Mouse (Mus musculus): ENCODE data around the gene Scaf4. TPM values are rescaled to one million over a fixed set of nuclear protein-coding genes. Genes with fewer than 3 reads are reported as not detected.

The Scaf4 gene
- total RNA-seq (2021) = 10 to 100 TPM; 37.4 to 50.4 TPM
- long read RNA-seq, experiment 1, partial matches to known transcripts = 7 of 16 reads
- long read RNA-seq, experiment 1, other reads (novel, unspliced or antisense) = 9 of 16 reads
- long read RNA-seq, experiment 2, partial matches to known transcripts = 2 of 5 reads
- long read RNA-seq, experiment 2, other reads (novel, unspliced or antisense) = 3 of 5 reads

DNA sequence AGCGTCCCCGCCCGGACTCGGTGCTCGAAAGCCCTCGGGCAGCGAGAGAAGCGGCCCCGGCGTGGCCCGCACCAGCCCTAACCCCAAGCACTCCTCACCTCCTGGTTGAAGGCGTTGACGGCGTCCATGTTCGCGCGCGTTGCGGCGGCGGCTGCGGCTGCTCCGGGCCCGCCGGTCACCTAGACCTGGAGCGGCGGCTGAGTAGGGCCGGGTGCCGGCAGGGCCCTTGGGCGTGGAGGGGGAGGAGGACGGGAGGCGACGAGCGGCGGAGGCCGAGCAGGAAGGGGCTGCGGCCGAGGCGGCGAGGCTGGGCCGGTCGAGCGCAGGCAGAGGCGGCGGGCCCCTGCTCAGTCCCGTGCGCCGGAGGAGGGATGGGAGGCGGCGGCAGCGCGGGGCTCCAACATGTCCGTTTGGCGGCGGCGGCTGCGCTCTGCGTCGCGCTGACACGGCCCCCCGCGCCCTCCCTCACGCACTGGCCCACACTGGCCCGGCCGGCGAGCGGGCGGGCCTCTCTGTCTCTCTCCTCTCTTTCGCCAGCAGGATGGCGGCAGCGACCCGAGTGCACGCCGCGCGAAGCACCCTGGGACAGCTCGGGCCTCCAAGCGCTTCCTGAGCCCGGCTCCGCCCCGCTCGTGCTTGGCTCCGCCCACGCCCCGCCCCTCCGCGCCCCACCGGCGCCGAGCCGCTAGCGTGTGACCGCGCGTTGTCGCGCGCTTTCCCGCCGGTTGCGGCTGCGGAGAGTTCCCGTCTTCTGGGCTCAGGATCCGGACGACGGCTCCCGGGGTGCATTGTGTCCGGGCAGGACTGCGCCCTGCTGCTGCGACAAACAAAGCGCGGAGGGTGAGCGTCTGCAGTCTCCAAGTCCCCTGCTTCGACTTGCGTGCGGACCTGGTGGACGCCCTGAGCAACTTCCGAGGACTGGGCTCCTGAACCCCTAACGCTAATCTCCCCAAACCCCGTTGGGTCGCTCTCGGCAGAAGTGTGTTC lies at the start of gene Scaf4:
Gene Scaf4 (minus strand): TSS at position 599 of the 987 bp plus-strand sequence.
- peak; percentile 98 for DNase-seq

DNA sequence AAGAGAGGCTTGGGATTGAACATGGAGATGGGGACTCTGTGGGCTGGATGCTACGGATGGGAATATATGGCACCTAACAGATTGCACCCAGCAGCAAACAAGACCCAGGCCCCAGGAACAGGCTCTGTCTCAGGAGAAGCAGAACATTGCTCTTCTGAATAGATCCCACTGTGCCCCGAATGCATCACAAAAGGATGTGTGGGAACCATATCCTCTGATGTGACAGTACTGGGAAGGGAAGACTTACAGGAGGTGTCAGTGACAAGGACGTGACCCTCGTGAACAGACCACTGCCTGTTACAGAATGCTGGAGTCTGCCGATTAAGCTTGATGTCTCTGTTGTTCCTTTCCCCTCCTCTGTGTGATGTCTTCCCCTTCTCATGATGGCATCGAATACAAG lies 48.2 kb upstream of the Scaf4 start:
- no peak for DNase-seq

DNA sequence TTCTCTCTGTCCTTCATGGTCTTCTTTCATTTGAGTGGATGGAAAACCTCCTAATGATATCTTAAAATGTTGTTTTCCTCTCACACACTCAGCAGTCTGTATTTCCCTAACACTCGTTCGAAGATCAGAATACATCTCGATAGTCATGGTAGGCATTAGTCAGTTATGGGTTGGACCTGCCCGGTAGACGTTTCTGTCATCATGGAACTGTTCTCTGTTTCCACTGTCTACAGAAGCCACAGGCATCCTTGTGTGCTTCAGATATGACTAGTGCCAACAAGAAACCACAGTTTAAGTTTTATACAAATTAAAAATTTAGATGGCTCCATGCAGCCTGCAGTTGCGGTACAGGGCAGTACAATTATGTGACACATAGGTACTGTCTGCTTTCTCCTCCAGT lies 46.7 kb upstream of the Scaf4 start:
- no peak for DNase-seq

DNA sequence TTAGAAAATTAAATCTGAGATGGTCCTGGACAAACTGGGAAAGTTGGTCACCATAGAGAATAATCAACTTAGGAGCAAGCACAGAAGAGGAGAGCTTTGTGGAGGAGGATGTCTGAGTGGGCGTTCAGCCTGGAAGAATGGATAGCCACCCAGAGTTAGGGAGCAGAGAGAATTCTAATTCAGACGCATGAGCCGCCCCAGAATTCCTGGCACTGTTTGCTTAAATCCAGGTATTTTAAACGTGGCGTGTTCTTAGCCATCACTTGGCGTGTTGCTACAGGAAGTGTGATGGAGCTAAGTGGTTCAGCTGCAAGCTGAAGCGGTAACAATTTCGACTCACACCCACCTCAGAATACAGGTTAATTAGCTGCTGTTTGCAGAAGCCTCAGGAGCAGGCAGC lies 45.2 kb upstream of the Scaf4 start:
- no peak for DNase-seq

GRCm38 (mm10) chr16:90322850-90323528 lies 38.7 kb upstream of the Scaf4 start:
- peak; percentile 95 for DNase-seq

DNA sequence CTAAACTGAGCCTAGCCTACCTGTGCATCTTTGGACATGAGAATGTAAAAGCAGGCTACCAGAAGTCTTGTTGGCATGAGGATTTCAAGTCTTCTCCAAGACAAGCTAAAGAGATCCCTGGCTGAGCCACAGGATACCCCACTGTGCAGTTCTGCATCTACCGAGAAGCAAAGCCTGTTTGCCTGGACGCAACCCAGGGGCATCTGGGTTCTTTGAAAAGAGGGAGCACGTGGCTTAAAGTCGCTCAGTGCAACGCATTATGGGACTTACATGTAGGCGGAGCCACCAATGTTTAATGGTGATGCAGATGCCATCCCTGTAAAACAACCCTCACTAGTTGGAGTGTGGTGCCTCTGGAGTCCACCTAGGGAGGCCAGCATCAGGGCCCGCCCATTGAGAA lies 35.0 kb upstream of the Scaf4 start:
- DNase-seq = no peak

DNA sequence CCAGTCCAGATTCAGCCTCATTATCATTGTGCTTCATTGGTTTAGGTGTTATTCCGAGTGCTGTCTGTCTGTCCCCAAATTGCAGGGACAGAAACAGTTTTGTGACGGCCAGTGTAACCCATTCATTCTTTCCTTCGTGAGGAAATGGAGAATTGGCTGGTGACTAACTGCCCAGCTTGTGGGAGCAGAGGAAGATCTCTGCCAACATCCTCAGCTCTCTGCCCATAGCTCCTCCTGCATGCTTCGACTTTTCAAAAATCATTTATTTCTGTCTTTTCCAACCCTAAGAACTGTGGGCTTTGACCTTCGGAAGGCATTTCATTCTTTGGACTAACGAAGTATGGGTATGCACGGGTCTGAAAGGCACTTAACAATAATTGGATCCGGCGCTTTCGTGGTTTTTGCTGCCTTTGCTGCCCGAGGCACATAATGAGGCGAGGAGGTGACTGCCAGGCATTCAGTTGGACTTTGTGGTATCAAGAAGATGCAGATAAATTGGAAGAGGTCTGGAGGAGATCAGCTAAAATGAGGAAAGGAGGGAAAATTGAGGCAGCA lies 34.1 kb upstream of the Scaf4 start:
- DNase-seq = no peak

GRCm38 (mm10) chr16:90317777-90318176 lies 33.5 kb upstream of the Scaf4 start:
- no peak for DNase-seq

DNA sequence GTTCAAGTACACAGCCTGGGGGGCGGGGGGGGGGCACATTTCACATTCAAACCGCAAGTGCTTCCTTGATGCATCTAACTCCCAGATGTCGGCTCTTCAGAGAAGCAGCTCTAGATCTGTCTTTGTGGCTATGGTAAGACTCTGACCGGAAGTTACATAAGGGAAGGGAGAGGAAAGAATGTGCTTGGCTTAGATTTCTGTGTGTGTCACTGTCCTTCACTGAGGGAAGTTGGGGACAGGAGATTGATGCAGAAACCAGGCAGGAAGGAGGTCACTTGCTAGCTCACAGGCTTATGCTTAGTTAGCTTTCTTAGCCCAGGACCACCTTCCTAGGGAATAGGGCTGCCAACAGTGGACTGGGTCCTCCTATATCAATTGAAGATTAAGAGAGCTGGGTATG lies 31.6 kb upstream of the Scaf4 start:
- no peak for DNase-seq

DNA sequence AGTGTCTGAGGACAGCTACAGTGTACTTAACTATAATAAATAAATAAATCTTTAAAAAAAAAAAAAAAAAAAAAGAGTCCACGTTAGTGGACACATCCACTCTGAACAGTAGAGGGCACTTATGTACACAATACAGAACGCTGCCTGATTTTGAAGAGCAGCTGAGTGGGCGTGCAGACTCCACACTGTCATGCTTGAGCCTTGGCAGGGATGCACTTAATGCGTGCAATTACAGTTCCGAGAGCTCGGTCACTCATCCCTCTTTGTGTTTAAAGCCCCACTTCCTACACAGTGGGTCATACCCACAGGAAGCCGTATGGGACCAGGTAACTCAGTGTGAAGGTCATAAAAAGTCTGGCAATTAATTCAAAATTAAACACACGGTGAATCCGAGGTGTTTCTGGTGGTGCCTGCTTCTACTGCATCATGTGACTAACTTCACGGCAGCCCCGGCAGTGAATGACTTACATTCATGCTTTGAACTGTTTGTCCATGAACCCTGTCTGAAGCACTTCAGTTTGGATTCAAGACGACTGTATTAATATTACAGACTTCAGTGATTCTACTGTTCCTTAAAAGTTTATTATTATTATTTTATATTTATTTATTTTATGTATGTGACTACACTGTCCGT lies 28.3 kb upstream of the Scaf4 start:
- peak; percentile 11 for DNase-seq

GRCm38 (mm10) chr16:90310488-90311135 lies 26.3 kb upstream of the Scaf4 start:
- no peak for DNase-seq

DNA sequence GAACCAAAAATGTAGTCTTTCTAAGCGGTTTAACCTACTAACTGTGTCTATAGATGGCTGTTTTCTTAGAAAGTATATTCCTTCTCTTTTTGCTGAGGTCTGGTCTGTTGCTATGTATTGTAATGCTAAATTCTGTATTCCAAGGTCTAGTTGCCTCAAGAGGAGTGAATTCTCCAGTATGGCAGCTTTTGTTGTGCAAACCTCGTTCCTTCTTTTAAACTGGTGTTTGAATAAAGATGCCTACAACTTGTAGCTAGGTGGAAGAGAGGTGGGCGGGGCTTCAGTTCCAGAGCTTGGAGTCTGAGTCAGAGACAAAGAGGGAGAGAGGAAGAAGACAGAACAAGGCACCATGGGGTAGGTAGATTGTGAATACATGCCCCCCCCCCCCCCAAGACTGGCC lies 25.5 kb upstream of the Scaf4 start:
- DNase-seq = no peak

- DNase-seq = no peak
These were observed 19.6 kb upstream of the Scaf4 start for GRCm38 (mm10) chr16:90303988-90304299.

GRCm38 (mm10) chr16:90303286-90303987 lies 19.1 kb upstream of the Scaf4 start:
- no peak for DNase-seq

DNA sequence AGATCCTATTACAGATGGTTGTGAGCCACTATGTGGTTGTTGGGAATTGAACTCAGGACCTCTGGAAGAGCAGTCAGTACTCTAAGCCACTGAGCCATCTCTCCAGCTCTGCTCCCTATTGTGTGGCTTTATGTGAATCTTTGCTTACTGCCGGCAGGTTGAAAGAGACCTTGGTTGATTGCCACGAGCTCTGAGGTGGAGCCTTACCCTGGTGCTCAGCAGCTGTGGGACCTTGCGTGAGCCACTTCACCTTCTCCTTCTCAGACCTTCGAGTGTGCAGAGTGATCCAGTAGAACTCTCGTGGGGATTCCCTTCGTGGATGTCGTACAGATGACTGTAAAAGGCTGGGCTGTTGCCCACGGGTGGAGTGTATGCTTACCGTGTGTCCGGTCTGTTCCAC lies 17.4 kb upstream of the Scaf4 start:
- DNase-seq = no peak

- DNase-seq = no peak
These were observed 16.6 kb upstream of the Scaf4 start for GRCm38 (mm10) chr16:90300896-90301295.

DNA sequence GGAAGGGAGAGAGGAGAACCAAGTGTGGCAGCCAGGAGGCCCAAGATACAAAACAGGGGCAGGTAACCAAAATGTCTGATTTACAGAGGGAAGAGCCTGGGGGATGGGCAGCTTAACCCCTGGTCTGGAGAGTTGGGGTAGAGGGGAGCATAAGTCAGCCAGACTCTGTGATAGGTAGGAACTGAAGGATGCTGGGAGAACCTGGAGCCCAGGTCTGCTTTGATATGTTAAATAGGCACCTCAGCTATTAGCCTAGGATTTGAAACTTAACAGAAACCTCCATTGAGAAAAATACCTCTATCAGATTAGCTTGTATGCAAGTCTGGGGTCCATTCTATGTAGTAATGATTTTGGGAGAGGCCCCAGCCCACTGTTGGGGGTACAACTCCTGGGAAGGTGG lies 15.3 kb upstream of the Scaf4 start:
- DNase-seq = no peak

DNA sequence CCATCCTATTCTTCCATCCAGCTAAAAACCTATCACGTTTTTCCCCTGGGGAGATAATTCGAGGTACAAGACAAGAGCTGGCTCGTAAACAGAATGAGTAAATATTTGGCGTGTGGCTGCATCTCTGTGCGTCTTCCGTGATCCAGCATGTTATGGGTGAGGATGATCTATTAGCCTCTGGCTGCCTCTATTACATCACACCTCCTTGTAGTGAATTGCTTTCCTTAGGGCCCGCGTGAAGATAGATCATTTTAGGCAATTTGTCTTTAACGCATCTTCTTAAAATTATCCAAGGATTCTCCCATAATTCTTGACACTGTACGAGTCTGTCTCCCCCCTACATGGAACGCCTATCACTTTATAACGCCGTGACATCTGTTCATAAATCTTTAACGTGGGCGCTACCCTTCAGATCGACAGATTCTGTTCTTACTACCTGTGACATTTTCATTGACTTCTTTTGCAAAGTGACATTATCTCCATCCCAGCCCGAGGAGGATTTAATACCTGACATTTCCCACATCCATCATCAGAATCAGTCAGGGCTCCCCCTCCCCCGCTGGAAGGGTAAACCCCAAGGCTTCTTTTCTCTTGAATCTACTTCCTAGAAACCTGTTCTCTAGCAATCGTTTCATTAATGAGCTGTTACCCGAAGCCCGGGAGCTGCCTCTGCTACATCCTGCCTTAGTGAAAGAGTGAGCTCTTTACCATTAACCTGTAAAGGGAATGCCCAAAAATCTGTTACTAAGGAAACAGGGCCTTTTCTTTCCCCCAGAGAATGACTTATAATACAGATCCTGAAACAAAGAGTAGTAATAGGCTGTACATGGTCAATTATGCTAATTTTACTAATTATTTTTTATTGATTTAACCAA lies 14.4 kb upstream of the Scaf4 start:
- no peak for DNase-seq

DNA sequence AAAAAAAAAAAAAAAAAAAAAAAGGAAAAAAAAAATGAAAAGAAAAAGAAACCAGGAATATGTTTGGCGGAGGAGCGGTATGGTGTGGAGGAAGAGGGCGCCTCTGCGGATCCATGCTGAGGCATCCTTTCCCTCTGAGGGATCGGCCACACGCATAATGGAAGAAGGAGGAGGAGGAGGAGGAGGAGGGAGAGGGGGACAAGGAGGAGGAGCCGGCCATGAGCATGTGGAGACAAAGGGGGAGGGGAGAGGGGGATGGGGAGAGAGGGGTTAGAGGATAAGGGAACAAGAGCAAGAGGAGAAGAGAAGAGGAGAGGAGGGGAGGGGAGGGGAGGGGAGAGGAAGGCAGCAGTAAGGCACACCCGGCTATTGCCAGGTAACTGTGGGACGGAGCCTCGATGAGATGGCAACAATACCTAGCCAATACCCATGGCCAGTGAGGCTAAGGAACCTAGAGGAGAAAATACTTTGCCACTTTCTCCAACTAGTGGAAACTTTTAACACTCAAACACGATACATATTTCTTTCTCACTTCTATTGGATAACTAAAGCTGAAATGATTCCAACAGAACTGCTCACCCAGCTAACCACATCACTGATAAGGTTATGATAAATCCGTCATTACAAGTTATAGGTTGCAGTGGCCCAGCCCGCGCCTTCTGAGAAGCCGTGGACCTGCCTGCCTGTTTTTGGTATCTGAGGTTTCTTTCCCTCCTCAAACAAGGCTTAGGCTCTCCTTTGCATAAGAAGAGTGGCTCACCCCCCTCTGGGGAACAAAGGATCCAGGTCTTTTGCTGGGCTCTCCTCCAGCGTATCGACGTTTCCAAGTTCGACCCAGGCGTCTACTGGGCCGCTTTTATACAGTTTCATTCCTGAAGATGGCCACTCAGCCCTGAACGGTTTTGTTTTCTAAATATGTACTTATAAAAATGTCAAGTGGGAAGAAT lies 13.4 kb upstream of the Scaf4 start:
- DNase-seq = no peak

Measured in adrenal gland, postnatal 10 days (tissue).